Mouse (Mus musculus): ENCODE measurements at regions not wholly inside any gene's neighbourhood (a gene's known extent, or its start where the extent isn't known, plus 50 kb on each side); places are given as distances from the start of the nearest gene placed in this dataset.

- H3K27me3 ChIP-seq (ENCODE audit: control insufficient read depth, insufficient read depth, insufficient read length) = no peaks in the 10 kb centered on the region
- H3K79me2 ChIP-seq (ENCODE audit: control insufficient read depth, insufficient read depth) = peaks cover 74% of the 10 kb centered on the region
These were observed 180.8 kb upstream of the Mkln1 start for GRCm38 (mm10) chr6:31217641-31218138.

GRCm38 (mm10) chr6:31218139-31218750 lies 180.3 kb upstream of the Mkln1 start:
- Histone ChIP-seq H3K79me3 (ENCODE audit: low read depth) (peaks cover 30% of the 10 kb centered on the region), H3K4me3 (ENCODE audit: insufficient read depth, poor library complexity, severe bottlenecking) (peak overlapping the region; percentile 46), H3K79me2 (ENCODE audit: control insufficient read depth, insufficient read depth) (peaks cover 68% of the 10 kb centered on the region), H3K27me3 (ENCODE audit: control insufficient read depth, insufficient read depth, insufficient read length) (no peaks in the 10 kb centered on the region), H3K36me3 (ENCODE audit: control insufficient read depth, insufficient read depth) (no peaks in the 10 kb centered on the region), H3ac (ENCODE audit: control insufficient read depth, insufficient read length, low read depth) (peak overlapping the region; percentile 70)
- TF ChIP-seq MYOG (IDR thresholded peaks at IDR 0.05; ENCODE audit: control insufficient read depth, extremely low read depth, insufficient read length) = no peak
- TF ChIP-seq USF1 (IDR thresholded peaks at IDR 0.05; ENCODE audit: low read depth) = peak; percentile 93
- TF ChIP-seq MAX (IDR thresholded peaks at IDR 0.05) = no peak
- no peak for TF ChIP-seq CEBPB (IDR thresholded peaks at IDR 0.05; ENCODE audit: low read depth)
- TF ChIP-seq MYOD1 (IDR thresholded peaks at IDR 0.05; ENCODE audit: control insufficient read depth, insufficient read length, low read depth) = no peak

More at GRCm38 (mm10) chr6:31217641-31218138, 180.8 kb upstream of the Mkln1 start:
- Histone ChIP-seq H3K79me3 (ENCODE audit: low read depth) (peaks cover 32% of the 10 kb centered on the region), H3ac (ENCODE audit: control insufficient read depth, insufficient read length, low read depth) (peak overlapping the region; percentile 49), H3K4me3 (ENCODE audit: insufficient read depth, poor library complexity, severe bottlenecking) (peak overlapping the region; percentile 46), H3K36me3 (ENCODE audit: control insufficient read depth, insufficient read depth) (no peaks in the 10 kb centered on the region)
- TF ChIP-seq MAX (IDR thresholded peaks at IDR 0.05) = peak; percentile 60
- no peak for TF ChIP-seq USF1 (IDR thresholded peaks at IDR 0.05; ENCODE audit: low read depth)

GRCm38 (mm10) chr6:31218880-31219279 lies 179.7 kb upstream of the Mkln1 start:
- H3K27me3 ChIP-seq (ENCODE audit: control insufficient read depth, insufficient read depth, insufficient read length) = no peaks in the 10 kb centered on the region
- H3ac ChIP-seq (ENCODE audit: control insufficient read depth, insufficient read length, low read depth) = peak overlapping the region; percentile 45
- H3K79me3 ChIP-seq (ENCODE audit: low read depth) = peaks cover 26% of the 10 kb centered on the region
- H3K36me3 ChIP-seq (ENCODE audit: control insufficient read depth, insufficient read depth) = no peaks in the 10 kb centered on the region
- H3K79me2 ChIP-seq (ENCODE audit: control insufficient read depth, insufficient read depth) = peaks cover 62% of the 10 kb centered on the region
- TF ChIP-seq MAX (IDR thresholded peaks at IDR 0.05) = no peak
- no peak for TF ChIP-seq MYOG (IDR thresholded peaks at IDR 0.05; ENCODE audit: control insufficient read depth, extremely low read depth, insufficient read length)
- TF ChIP-seq MYOD1 (IDR thresholded peaks at IDR 0.05; ENCODE audit: control insufficient read depth, insufficient read length, low read depth) = no peak
- TF ChIP-seq FOSL1 (IDR thresholded peaks at IDR 0.05; ENCODE audit: insufficient read depth, low read length, poor library complexity, severe bottlenecking) = no peak
- no peak for TF ChIP-seq USF1 (IDR thresholded peaks at IDR 0.05; ENCODE audit: low read depth)
- H3K4me3 ChIP-seq (ENCODE audit: insufficient read depth, poor library complexity, severe bottlenecking) = peak overlapping the region; percentile 46

- peaks cover 53% of the 10 kb centered on the region for H3K79me2 ChIP-seq (ENCODE audit: control insufficient read depth, insufficient read depth)
- TF ChIP-seq MYOG (IDR thresholded peaks at IDR 0.05; ENCODE audit: control insufficient read depth, extremely low read depth, insufficient read length) (no peak), MYOD1 (IDR thresholded peaks at IDR 0.05; ENCODE audit: control insufficient read depth, insufficient read length, low read depth) (no peak), MAX (IDR thresholded peaks at IDR 0.05) (no peak), CTCF (IDR thresholded peaks at IDR 0.05; ENCODE audit: control insufficient read depth, insufficient read depth, insufficient read length) (no peak), USF1 (IDR thresholded peaks at IDR 0.05; ENCODE audit: low read depth) (no peak), FOSL1 (IDR thresholded peaks at IDR 0.05; ENCODE audit: insufficient read depth, low read length, poor library complexity, severe bottlenecking) (no peak), CEBPB (IDR thresholded peaks at IDR 0.05; ENCODE audit: low read depth) (no peak)
- no peaks in the 10 kb centered on the region for H3K36me3 ChIP-seq (ENCODE audit: control insufficient read depth, insufficient read depth)
- H3K79me3 ChIP-seq (ENCODE audit: low read depth) = peaks cover 23% of the 10 kb centered on the region
- H3K27me3 ChIP-seq (ENCODE audit: control insufficient read depth, insufficient read depth, insufficient read length) = no peaks in the 10 kb centered on the region
- H3K4me3 ChIP-seq (ENCODE audit: insufficient read depth, poor library complexity, severe bottlenecking) = peak overlapping the region; percentile 50
- peak overlapping the region; percentile 82 for H3ac ChIP-seq (ENCODE audit: control insufficient read depth, insufficient read length, low read depth)
These were observed 178.8 kb upstream of the Mkln1 start for GRCm38 (mm10) chr6:31219736-31220135.

- H3K36me3 ChIP-seq (ENCODE audit: control insufficient read depth, insufficient read depth) = no peaks in the 10 kb centered on the region
- TF ChIP-seq MAX (IDR thresholded peaks at IDR 0.05) (no peak), FOSL1 (IDR thresholded peaks at IDR 0.05; ENCODE audit: insufficient read depth, low read length, poor library complexity, severe bottlenecking) (no peak), USF1 (IDR thresholded peaks at IDR 0.05; ENCODE audit: low read depth) (no peak), MYOD1 (IDR thresholded peaks at IDR 0.05; ENCODE audit: control insufficient read depth, insufficient read length, low read depth) (no peak), CEBPB (IDR thresholded peaks at IDR 0.05; ENCODE audit: low read depth) (no peak), MYOG (IDR thresholded peaks at IDR 0.05; ENCODE audit: control insufficient read depth, extremely low read depth, insufficient read length) (no peak)
- peak overlapping the region; percentile 50 for H3K4me3 ChIP-seq (ENCODE audit: insufficient read depth, poor library complexity, severe bottlenecking)
- H3ac ChIP-seq (ENCODE audit: control insufficient read depth, insufficient read length, low read depth) = peak overlapping the region; percentile 82
- peaks cover 23% of the 10 kb centered on the region for H3K79me3 ChIP-seq (ENCODE audit: low read depth)
- no peaks in the 10 kb centered on the region for H3K27me3 ChIP-seq (ENCODE audit: control insufficient read depth, insufficient read depth, insufficient read length)
- H3K79me2 ChIP-seq (ENCODE audit: control insufficient read depth, insufficient read depth) = peaks cover 47% of the 10 kb centered on the region
These were observed 178.2 kb upstream of the Mkln1 start for GRCm38 (mm10) chr6:31220184-31220931.

- TF ChIP-seq MYOG (IDR thresholded peaks at IDR 0.05; ENCODE audit: control insufficient read depth, extremely low read depth, insufficient read length) (no peak), CEBPB (IDR thresholded peaks at IDR 0.05; ENCODE audit: low read depth) (no peak), FOSL1 (IDR thresholded peaks at IDR 0.05; ENCODE audit: insufficient read depth, low read length, poor library complexity, severe bottlenecking) (no peak), CTCF (IDR thresholded peaks at IDR 0.05; ENCODE audit: control insufficient read depth, insufficient read depth, insufficient read length) (no peak), MYOD1 (IDR thresholded peaks at IDR 0.05; ENCODE audit: control insufficient read depth, insufficient read length, low read depth) (no peak), MAX (IDR thresholded peaks at IDR 0.05) (no peak), USF1 (IDR thresholded peaks at IDR 0.05; ENCODE audit: low read depth) (no peak)
- no peak overlapping the region for H3ac ChIP-seq (ENCODE audit: control insufficient read depth, insufficient read length, low read depth)
- H3K4me3 ChIP-seq (ENCODE audit: insufficient read depth, poor library complexity, severe bottlenecking) = no peak overlapping the region
- H3K79me2 ChIP-seq (ENCODE audit: control insufficient read depth, insufficient read depth) = peaks cover 36% of the 10 kb centered on the region
- no peaks in the 10 kb centered on the region for H3K36me3 ChIP-seq (ENCODE audit: control insufficient read depth, insufficient read depth)
- H3K79me3 ChIP-seq (ENCODE audit: low read depth) = peaks cover 16% of the 10 kb centered on the region
- no peaks in the 10 kb centered on the region for H3K27me3 ChIP-seq (ENCODE audit: control insufficient read depth, insufficient read depth, insufficient read length)
These were observed 177.0 kb upstream of the Mkln1 start for GRCm38 (mm10) chr6:31221490-31221889.

Data from C2C12 (cell line).